Comparison of ENCODE assay signal across 24 mouse cellular contexts in the genomic region with DNA sequence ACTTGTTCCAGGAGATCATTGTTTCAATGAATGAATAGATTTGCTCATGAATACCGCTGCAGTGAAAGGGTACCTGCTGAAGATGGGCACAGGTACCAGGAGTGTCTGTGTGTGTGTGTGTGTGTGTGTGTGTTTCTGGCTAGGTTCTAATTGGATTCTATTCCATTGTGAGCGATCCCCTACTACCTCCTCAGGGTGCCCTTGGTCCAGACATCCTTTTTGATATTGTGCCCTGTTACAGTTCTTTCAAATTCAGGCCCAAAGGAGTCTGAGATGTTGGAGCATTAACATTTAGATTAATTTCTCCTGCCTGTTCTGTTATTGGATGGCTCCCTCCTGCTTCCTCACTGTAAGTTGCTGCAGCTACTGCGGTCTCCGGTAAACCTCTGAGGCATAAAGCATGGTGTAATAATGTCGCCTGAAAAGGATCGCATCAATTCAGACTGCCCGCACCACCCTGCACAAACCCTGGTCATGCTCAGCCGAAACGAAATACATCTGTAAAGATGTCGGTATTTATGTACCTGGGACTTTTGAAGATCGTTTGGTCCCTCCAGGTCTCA. TPM values are rescaled to one million over a fixed set of nuclear protein-coding genes. Genes with fewer than 3 reads are reported as not detected.
DNase-seq lines count a peak whose midpoint lies in the region; ATAC-seq and TF ChIP-seq lines count a peak whose summit lies in the region.
"Had no signal": no experiment of that assay in that cellular context is flagged by ENCODE, and none has a peak within 500 bp of the region (broad histone marks: within the 10 kb centered on the region; RNA-seq: fewer than 3 reads in every experiment).

No protein-coding gene starts in this region.

- no peak for DNase-seq in hindbrain, embryonic 14.5 days (ENCODE audit: low spot score)
- DNase-seq in hindbrain, embryonic 10.5 days (ENCODE audit: low spot score), result no peak
- DNase-seq in brain, embryonic 14.5 days (ENCODE audit: low read depth), result peak; percentile 54
- DNase-seq in hindbrain, postnatal 0 days (ENCODE audit: low spot score), result peak; percentile 36
- DNase-seq in layer of hippocampus, adult 9-10 months (ENCODE audit: low spot score), result no peak
- DNase-seq in right cerebral cortex, postnatal 4 days, result no peak
- no peak for DNase-seq in adrenal gland, adult 2 months
- DNase-seq: adrenal gland, postnatal 25 days; cerebellum, adult 2 months; cerebellum, postnatal 10 days; forebrain, postnatal 0 days; gastrocnemius, postnatal 14 days had no signal

- no peaks in the 10 kb centered on the region for H3K36me3 ChIP-seq in hindbrain, embryonic 14.5 days (replicated peaks; ENCODE audit: control insufficient read depth, insufficient read depth)
- no peaks in the 10 kb centered on the region for H3K36me3 ChIP-seq in hindbrain, embryonic 10.5 days
- no peaks in the 10 kb centered on the region for H3K36me3 ChIP-seq in hindbrain, postnatal 0 days (ENCODE audit: insufficient read depth, low read length)
- no peaks in the 10 kb centered on the region for H3K36me3 ChIP-seq in midbrain, embryonic 16.5 days (ENCODE audit: control insufficient read depth, insufficient read depth, low read length)
- H3K36me3 ChIP-seq: embryonic facial prominence, embryonic 10.5 days; heart, embryonic 12.5 days had no signal

- no peak overlapping the region for H3K4me3 ChIP-seq in hindbrain, embryonic 14.5 days (replicated peaks; ENCODE audit: low read length)
- H3K4me3 ChIP-seq in hindbrain, embryonic 10.5 days, result no peak overlapping the region
- no peak overlapping the region for H3K4me3 ChIP-seq in hindbrain, postnatal 0 days (ENCODE audit: low read length)
- no peak overlapping the region for H3K4me3 ChIP-seq in midbrain, embryonic 16.5 days (ENCODE audit: low read depth, low read length)
- H3K4me3 ChIP-seq: embryonic facial prominence, embryonic 10.5 days; forebrain, embryonic 13.5 days; heart, embryonic 12.5 days had no signal

- ATAC-seq in hindbrain, embryonic 14.5 days (ENCODE audit: low FRiP score), result peak; percentile 57; the same call in 1 of the 2 replicates
- no peak for ATAC-seq in hindbrain, postnatal 0 days
- ATAC-seq in midbrain, embryonic 16.5 days, result peak; percentile 56; the same call in 1 of the 2 replicates
- ATAC-seq: activated CD4-positive, CD25-positive, alpha-beta regulatory T cell, adult 4 months; forebrain, embryonic 13.5 days; forebrain, postnatal 0 days; Patski had no signal

- H3K27ac ChIP-seq in hindbrain, embryonic 14.5 days, result 0 out of 2 replicates have a peak overlapping the region, but pooled peaks have one; percentile 29
- no peak overlapping the region for H3K27ac ChIP-seq in hindbrain, embryonic 10.5 days
- H3K27ac ChIP-seq in hindbrain, postnatal 0 days, result no peak overlapping the region
- no peak overlapping the region for H3K27ac ChIP-seq in midbrain, embryonic 16.5 days (ENCODE audit: low read length)
- H3K27ac ChIP-seq: embryonic facial prominence, embryonic 10.5 days; forebrain, embryonic 13.5 days had no signal

- H3K9ac ChIP-seq in hindbrain, embryonic 14.5 days, result no peak overlapping the region
- no peak overlapping the region for H3K9ac ChIP-seq in hindbrain, postnatal 0 days (replicated peaks; ENCODE audit: low read length)
- no peak overlapping the region for H3K9ac ChIP-seq in midbrain, embryonic 16.5 days (ENCODE audit: low read depth, low read length)
- H3K9ac ChIP-seq: forebrain, embryonic 13.5 days; forebrain, postnatal 0 days; heart, embryonic 12.5 days had no signal

- no peaks in the 10 kb centered on the region for H3K27me3 ChIP-seq in hindbrain, embryonic 14.5 days (ENCODE audit: control insufficient read depth, insufficient read depth, low read length)
- H3K27me3 ChIP-seq in hindbrain, embryonic 10.5 days (ENCODE audit: insufficient read depth, poor library complexity, severe bottlenecking), result no peaks in the 10 kb centered on the region
- H3K27me3 ChIP-seq in hindbrain, postnatal 0 days (ENCODE audit: insufficient read depth, low read length), result no peaks in the 10 kb centered on the region
- H3K27me3 ChIP-seq in midbrain, embryonic 16.5 days (ENCODE audit: control insufficient read depth, insufficient read depth, low read depth, low read length), result no peaks in the 10 kb centered on the region
- H3K27me3 ChIP-seq: forebrain, embryonic 13.5 days; heart, embryonic 12.5 days; Patski had no signal

- 64% methylated on average over 11 of the region's 11 CpGs for WGBS in hindbrain, embryonic 14.5 days
- WGBS in hindbrain, embryonic 10.5 days, result 90% methylated on average over 11 of the region's 11 CpGs
- WGBS in hindbrain, postnatal 0 days, result 76% methylated on average over 11 of the region's 11 CpGs
- 73% methylated on average over 11 of the region's 11 CpGs for WGBS in midbrain, embryonic 16.5 days

- no peak overlapping the region for H3K4me2 ChIP-seq in hindbrain, embryonic 14.5 days (replicated peaks)
- H3K4me2 ChIP-seq in hindbrain, postnatal 0 days (ENCODE audit: low read depth, low read length), result no peak overlapping the region
- H3K4me2 ChIP-seq in midbrain, embryonic 16.5 days (ENCODE audit: low read length), result no peak overlapping the region
- H3K4me2 ChIP-seq: forebrain, embryonic 13.5 days; heart, embryonic 12.5 days had no signal

- H3K9me3 ChIP-seq in hindbrain, embryonic 14.5 days (ENCODE audit: control insufficient read depth, low read length), result no peaks in the 10 kb centered on the region
- H3K9me3 ChIP-seq in hindbrain, embryonic 10.5 days, result no peaks in the 10 kb centered on the region
- H3K9me3 ChIP-seq in hindbrain, postnatal 0 days (ENCODE audit: low read length), result no peaks in the 10 kb centered on the region
- H3K9me3 ChIP-seq in midbrain, embryonic 16.5 days (replicated peaks; ENCODE audit: control insufficient read depth, low read length, poor library complexity, severe bottlenecking), result no peaks in the 10 kb centered on the region
- H3K9me3 ChIP-seq: embryonic facial prominence, embryonic 10.5 days; forebrain, embryonic 13.5 days; heart, embryonic 12.5 days had no signal

- TF ChIP-seq CTCF in brain, embryonic 14.5 days (IDR thresholded peaks at IDR 0.05; ENCODE audit: borderline replicate concordance, extremely low read depth, insufficient read depth, insufficient read length), result no peak
- no peak for TF ChIP-seq CTCF in hindbrain, postnatal 0 days (IDR thresholded peaks at IDR 0.05; ENCODE audit: low read depth)

- H3K4me1 ChIP-seq in hindbrain, embryonic 14.5 days (replicated peaks; ENCODE audit: control insufficient read depth, insufficient read depth, low read length), result no peaks in the 10 kb centered on the region
- H3K4me1 ChIP-seq in hindbrain, embryonic 10.5 days (replicated peaks), result no peaks in the 10 kb centered on the region
- H3K4me1 ChIP-seq in hindbrain, postnatal 0 days (ENCODE audit: insufficient read depth, low read length), result no peaks in the 10 kb centered on the region
- H3K4me1 ChIP-seq in midbrain, embryonic 16.5 days (ENCODE audit: control insufficient read depth, insufficient read depth, low read length), result no peaks in the 10 kb centered on the region
- H3K4me1 ChIP-seq: forebrain, embryonic 13.5 days had no signal

- no peak for TF ChIP-seq POLR2A in brain, embryonic 14.5 days (IDR thresholded peaks at IDR 0.05; ENCODE audit: borderline replicate concordance, extremely low read depth, insufficient read depth, insufficient read length, poor library complexity, severe bottlenecking)

RNA-seq across cellular contexts. Expression of gene Nmur2, which starts 48.4 kb away (rescaled TPM):
- 0.35 and 0.48 TPM in 2 replicates for polyA plus RNA-seq in hindbrain, embryonic 14.5 days (2014; fragmentation: Nextera tagmentation; extraction: Ambion mirVana)
- polyA plus RNA-seq in hindbrain, embryonic 10.5 days (2016; fragmentation: Nextera tagmentation; extraction: Ambion mirVana), result 0.05 TPM in 1 of 2 replicates, not detected in the other
- 0.24 and 0.25 TPM in 2 replicates for polyA plus RNA-seq in brain, embryonic 14.5 days (2012; rRNA removed)
- 0.25 and 0.47 TPM in 2 replicates for total RNA-seq in hindbrain, postnatal 0 days (2014; rRNA removed)
- 0.37 and 0.44 TPM in 2 replicates for polyA plus RNA-seq in hindbrain, postnatal 0 days (2015; fragmentation: Nextera tagmentation; extraction: Ambion mirVana)
- 0.27 and 0.41 TPM in 2 replicates for polyA plus RNA-seq in midbrain, embryonic 16.5 days (2015; fragmentation: Nextera tagmentation; extraction: Ambion mirVana)
- total RNA-seq in adrenal gland, adult 2 months (2021), result not detected
- polyA plus RNA-seq in adrenal gland, adult 2 months (2012; rRNA removed), result not detected in 2 replicates
- total RNA-seq: adrenal gland, adult 18-20 months; adrenal gland, postnatal 25 days; CH12.LX; gastrocnemius, adult 18-20 months; gastrocnemius, postnatal 14 days; heart, adult 8-10 months; heart, postnatal 25 days had no signal
- polyA plus RNA-seq: activated CD4-positive, CD25-positive, alpha-beta regulatory T cell, adult 4 months; embryonic facial prominence, embryonic 10.5 days; heart, embryonic 12.5 days; heart, embryonic 16.5 days; Patski had no signal

Comparison
In these comparisons a context has a peak if more than half of its experiments do, and no peak if none do; other contexts are left out.
1. DNase-seq: peak in brain, embryonic 14.5 days (single experiment) and hindbrain, postnatal 0 days (single experiment); none in hindbrain, embryonic 14.5 days (single experiment), hindbrain, embryonic 10.5 days (single experiment), layer of hippocampus, adult 9-10 months (single experiment), right cerebral cortex, postnatal 4 days (single experiment) and adrenal gland, adult 2 months (single experiment).